Mouse (Mus musculus) urinary bladder, adult 18-20 months (tissue): Measurements from ENCODE around the gene Mogat2.

Experiments used
- DNase-seq, 2 experiments: peaks; one replicate each; pipeline ENCODE4 v3.0.0; 2022; ENCODE audit warnings: low spot score in 2 of 2, mixed read lengths in 2 of 2

The Mogat2 gene

DNA sequence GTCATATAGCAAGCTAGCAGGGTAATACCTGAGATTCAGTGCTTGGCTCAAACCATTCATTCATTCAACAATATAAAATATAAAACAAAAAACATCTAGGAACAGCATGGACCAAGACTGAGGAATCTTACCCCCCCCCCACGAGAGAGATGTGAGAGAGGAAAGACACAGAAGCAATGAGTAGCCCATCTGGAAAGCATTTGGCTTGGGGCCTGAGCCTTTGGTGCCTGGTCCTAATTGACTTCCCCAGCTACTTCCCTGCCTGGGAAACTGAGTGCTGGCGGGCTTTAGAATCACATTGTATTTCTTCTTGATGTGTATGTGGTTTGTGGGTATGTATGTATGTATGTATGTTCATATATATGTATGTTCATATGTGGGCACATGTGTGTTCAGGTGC, 2.8 kb downstream of the Mogat2 start:
- DNase-seq = no peak

GRCm38 (mm10) chr7:99234916-99235315, 3.5 kb downstream of the Mogat2 start:
- no peak for DNase-seq

DNA sequence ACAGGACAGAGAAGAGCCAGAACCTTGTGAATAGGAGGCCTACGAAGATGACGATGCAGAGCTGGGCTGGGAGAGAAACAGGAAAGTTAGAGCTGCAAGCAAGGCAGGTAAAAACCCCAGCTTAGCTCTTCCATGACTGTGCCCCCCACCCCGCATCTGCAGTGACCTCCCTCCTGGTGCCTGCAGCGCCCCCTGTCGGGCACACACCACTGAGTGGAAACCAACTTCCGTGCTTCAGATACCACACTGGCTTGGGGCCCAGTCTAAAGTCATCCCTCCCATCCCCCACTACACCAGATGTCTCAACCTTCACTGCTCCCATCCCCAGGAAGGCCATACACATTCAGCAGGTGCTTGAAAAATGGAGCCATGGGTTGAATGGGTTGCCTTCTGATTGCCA, 5.8 kb downstream of the Mogat2 start:
- no peak for DNase-seq

DNA sequence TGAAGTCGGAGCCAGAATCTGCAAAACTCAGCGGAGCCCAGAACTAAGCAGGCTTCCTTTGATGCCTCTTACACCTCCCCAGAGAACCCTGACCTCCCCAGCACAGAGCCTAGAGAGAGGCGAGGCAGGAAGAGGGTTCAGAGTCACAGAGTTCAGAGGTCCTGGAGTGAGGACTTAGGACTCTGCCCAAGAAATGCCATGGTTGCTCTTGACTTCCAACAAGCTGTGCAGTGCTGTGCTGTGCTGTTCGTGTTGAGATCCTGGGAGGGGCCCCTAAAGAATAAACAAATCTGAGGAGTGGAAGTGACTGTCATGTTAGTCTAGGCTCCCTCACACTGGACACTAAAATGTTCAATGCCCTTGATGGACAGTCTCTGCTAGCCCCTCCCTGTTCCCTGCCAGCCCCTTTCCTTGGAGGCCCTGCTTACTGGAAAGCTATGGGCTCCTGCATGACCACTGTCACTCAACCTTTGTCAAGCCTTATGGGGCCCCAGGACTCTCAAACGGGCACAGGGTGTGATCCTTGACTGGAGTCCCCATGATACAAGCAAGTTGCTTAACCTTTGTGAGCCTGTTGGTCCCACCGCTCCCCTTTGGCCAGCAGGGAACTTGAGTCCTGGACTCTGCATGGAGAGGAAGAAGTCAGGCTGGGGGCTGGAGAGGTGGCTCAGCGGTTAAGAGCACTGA, 8.2 kb downstream of the Mogat2 start:
- DNase-seq = no peak

- no peak for DNase-seq
These were observed 9.0 kb downstream of the Mogat2 start for GRCm38 (mm10) chr7:99229411-99229810.

DNA sequence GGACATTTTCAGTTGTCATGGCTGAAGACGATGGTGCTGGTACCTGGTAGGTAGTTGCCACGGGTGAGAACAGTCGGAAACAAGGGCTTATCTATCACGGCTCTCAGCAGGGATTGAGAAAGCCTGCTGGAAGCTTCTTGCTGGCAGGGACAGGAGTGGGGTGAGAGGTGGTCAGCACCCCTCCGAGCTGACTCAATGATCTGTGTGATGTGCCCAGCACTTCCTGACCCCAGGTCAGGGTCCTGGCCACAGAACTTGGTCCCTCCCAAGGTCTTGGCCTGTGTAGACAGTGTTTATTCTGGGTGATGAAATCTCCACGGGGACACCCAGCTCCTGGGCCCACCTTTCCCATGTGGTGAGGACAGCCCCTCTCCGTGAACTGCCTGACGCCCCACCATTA, 9.6 kb downstream of the Mogat2 start:
- DNase-seq = no peak

- DNase-seq = no peak
These were observed 11.2 kb downstream of the Mogat2 start for GRCm38 (mm10) chr7:99227267-99227666.

- no peak for DNase-seq
These were observed 11.8 kb downstream of the Mogat2 start for GRCm38 (mm10) chr7:99226662-99227061.

- no peak for DNase-seq
These were observed 13.0 kb downstream of the Mogat2 start for GRCm38 (mm10) chr7:99225421-99225820.

- DNase-seq = no peak
These were observed 13.7 kb downstream of the Mogat2 start for GRCm38 (mm10) chr7:99224648-99225190.

- DNase-seq = no peak
These were observed 14.2 kb downstream of the Mogat2 start for GRCm38 (mm10) chr7:99224225-99224624.

DNA sequence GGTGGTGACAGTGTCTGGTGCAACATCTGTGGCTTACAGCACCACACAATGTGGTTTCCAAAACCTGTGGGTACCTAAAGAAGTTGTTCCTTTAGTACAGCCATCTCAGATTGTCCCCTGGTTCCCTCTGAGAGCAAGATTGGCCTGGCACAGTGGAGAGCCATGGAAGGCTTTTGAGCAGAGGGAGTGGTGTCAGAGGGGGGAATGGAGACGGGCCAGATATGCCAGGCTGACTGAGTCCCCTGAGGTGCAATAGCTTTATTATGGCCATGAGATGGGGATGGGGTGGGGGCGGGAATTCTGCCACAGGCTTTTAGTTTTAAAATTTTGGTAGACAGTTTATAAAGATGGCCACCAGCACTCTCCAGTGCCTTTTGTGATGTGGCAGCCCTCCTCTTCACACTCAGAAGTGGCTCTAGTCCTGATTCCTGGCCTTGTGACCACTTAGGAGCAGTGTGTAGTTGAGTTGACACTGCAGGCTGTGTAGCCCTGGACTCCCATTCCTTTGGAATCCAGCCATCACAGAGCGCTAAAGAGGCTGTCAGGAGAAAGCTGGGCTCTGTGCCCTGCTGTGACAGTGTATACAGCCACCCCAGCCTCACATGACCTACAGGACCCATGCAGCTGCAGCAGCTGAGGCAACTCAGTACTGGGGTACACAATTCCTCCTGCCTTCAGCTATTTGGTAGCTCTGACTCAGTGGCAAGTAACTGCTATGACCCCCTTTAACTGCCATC, 20.9 kb downstream of the Mogat2 start:
- no peak for DNase-seq

DNA sequence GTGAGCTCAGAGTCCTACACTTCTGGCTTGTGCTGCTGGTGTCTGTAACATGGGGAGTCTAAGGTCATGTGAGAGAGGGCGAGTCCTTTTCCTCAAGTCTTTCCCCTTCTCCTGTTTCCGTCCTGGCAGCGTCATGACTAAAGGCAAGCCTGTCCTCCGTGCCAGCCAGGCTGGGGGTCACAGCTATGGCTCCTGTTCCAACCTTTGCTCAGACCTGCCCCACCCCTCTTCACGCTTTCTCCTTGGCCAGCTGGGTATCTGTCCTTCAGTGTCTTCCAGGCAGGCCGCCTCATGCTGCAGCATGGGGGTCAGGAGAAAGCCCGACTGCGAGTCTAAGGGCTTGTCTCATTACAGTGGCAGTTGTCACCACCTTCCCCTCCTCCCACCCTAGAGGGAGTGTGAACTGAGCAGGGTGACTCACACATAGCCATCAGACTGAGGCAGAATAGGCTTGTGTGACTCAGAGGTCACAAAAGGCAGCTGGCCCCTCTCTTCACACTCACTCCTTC, 23.0 kb downstream of the Mogat2 start:
- DNase-seq = peak; percentile 61 to 71

GRCm38 (mm10) chr7:99214621-99215185, 23.7 kb downstream of the Mogat2 start:
- no peak for DNase-seq

GRCm38 (mm10) chr7:99213686-99214085, 24.7 kb downstream of the Mogat2 start:
- DNase-seq = no peak

DNA sequence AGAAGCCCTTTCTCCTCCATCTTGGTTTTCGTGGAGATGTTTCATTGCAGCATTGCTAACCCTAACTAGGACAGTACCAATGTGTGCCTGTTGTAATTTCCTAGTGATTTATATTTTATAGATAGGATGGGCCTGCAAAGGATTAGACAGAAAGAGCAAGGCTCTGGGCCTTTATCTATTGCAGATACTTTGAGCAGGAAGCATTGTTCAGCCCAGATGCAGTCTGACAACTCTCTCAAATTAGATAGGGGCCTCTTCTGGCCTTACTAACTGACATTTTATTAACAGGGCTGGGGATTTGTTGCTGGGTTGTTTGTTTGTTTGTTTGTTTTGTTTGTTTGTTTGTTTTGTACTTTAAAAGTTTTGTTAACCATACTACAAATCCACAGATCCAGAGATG, 25.4 kb downstream of the Mogat2 start:
- DNase-seq = no peak

DNA sequence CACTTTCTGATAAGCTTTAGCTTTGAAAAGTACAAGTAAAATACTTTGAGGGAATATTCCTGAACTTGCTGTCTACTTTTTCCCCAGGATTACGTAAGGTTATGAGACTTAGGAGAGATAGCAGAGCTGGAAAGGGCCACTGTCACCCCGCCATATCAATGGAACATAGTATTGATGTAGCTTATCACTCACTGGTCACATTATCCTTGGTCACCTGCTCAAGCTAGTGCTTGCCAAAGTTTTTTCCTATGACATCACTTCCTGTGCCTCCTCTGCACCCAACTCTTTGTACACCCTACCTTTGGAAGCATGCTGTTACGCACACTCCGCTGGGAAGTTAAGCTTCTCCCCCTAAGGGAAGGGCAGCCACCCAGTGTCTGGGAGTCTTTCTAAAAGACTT, 29.7 kb downstream of the Mogat2 start:
- no peak for DNase-seq

DNA sequence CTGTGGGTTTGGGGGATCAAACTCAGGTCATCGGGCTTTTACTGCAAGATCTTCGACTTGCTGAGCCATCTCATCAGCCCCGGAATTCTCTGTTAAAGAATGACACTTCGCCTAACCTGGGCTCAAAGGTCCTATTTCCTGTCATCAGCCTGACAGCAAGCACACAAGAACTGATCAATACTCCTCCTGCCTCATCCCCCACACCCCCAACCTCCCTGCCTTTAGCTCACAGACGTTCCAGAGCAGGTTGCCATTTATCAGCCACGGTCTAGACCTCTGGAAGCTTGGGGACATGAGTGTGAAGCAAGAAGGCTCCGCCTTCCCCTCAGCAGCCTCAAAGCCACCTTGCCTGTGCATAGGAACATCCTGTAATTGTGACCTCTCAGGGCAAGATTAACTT, 32.1 kb downstream of the Mogat2 start:
- no peak for DNase-seq

GRCm38 (mm10) chr7:99202163-99202562, 36.3 kb downstream of the Mogat2 start:
- no peak for DNase-seq

DNA sequence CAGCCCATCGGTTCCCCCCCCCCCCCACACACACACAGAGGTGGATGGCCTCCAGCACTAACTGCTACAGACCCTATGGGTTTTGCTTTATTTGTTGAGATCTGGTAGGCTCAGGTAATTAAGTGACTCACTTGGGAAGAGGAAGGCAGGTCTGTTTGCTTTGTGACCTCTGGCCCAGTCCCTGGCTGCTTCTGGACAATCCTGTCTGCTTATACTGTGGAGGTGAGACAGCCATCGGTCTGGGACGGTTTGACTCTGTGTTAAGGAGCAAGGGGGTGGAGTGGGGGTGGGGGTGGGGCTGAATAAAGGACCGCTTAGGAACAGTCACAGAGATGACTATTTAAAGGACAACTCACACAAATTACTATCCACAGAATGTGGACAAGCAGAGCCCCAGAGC, 38.1 kb downstream of the Mogat2 start:
- peak; percentile 45 to 77 for DNase-seq

- DNase-seq = no peak
These were observed 38.8 kb downstream of the Mogat2 start for GRCm38 (mm10) chr7:99199451-99200175.

DNA sequence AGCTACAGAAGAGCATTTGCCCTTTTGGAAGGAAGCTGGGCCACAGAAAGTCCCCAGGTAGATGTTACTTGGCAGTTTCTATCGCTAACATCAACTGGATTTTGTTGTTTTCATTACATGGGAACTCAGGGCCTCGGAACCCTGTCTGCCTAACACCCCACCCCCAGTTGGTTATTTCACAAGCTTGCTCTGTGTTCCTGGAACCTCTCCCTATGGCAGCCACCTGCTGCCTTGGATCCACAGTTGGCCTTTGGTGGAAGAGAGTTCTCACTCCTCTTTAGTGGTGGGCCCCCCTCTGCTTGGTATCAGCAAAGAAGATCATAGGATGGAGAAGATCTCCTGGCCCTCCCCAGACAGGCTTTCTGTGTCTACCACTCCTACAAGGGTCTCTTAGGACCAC, 39.6 kb downstream of the Mogat2 start:
- DNase-seq = no peak
